Mouse (Mus musculus) adrenal gland (tissue): ENCODE results near the gene Fkbp3.

Source experiments
- intact Hi-C: fragments of 180-260 bp; cut with DNase I; formaldehyde crosslinking; loops from one replicate; pipeline ENCODE4 v1.15.1; 2025

The Fkbp3 gene

GRCm38 (mm10) chr12:65036190-65036870 lies 37.5 kb downstream of the Fkbp3 start, which contains the start of gene Prpf39:
TSS of gene Prpf39 (plus strand) at chr12:65036333.
- intact Hi-C loops = no loop called here

- intact Hi-C loops = no loop called here
These were observed 38.0 kb downstream of the Fkbp3 start for GRCm38 (mm10) chr12:65035839-65036189.

GRCm38 (mm10) chr12:65022842-65023241 lies 51.0 kb downstream of the Fkbp3 start:
- intact Hi-C loops = no loop called here
